Mouse (Mus musculus) bone marrow macrophage, adult 2 months (primary cell): ENCODE measurements at regions not wholly inside any gene's neighbourhood (a gene's known extent, or its start where the extent isn't known, plus 50 kb on each side); places are given as distances from the start of the nearest gene placed in this dataset.
"Not testable (repeated sequence)": the region's sequence is repeated elsewhere in the genome, so short reads cannot be mapped to it uniquely, and the experiment has no call there.

Experiments
- H3K27ac ChIP-seq: 2 replicates; pipeline ENCODE4 v1.5.1; 2012; ENCODE audit warnings: low read depth, low read length; ENCODE audit not compliant: insufficient read depth
- H3K4me1 ChIP-seq: 2 replicates; pipeline ENCODE4 v1.6.1; 2012; ENCODE audit warnings: low read length; ENCODE audit not compliant: control insufficient read depth, insufficient read depth
- H3K4me3 ChIP-seq: 2 replicates; pipeline ENCODE4 v1.5.1; 2012; ENCODE audit warnings: mild to moderate bottlenecking, low read length, moderate library complexity; ENCODE audit not compliant: insufficient read depth
- CTCF ChIP-seq: IDR thresholded peaks from 2 replicates; pipeline ENCODE4 v1.5.1; 2012; ENCODE audit warnings: low read depth, mild to moderate bottlenecking, low read length, moderate library complexity
- POLR2A ChIP-seq: IDR thresholded peaks from 2 replicates; pipeline ENCODE4 v1.6.1; 2012; ENCODE audit warnings: mild to moderate bottlenecking, low read depth, low read length, borderline replicate concordance

- no peaks in the 10 kb centered on the region for H3K4me1 ChIP-seq
- H3K27ac ChIP-seq, result no peak overlapping the region
- H3K4me3 ChIP-seq, result no peak overlapping the region
- TF ChIP-seq CTCF, result no peak
- TF ChIP-seq POLR2A, result no peak
Measured at GRCm38 (mm10) chr9:11373294-11373903, 468.8 kb upstream of the Cntn5 start.

- no peaks in the 10 kb centered on the region for H3K4me1 ChIP-seq
- no peak overlapping the region for H3K4me3 ChIP-seq
- no peak overlapping the region for H3K27ac ChIP-seq
- TF ChIP-seq CTCF (no peak), POLR2A (no peak)
Measured at GRCm38 (mm10) chr9:11368056-11368455, 463.5 kb upstream of the Cntn5 start.

GRCm38 (mm10) chr9:11328900-11329299, 424.3 kb upstream of the Cntn5 start:
- TF ChIP-seq CTCF, result no peak
- TF ChIP-seq POLR2A, result no peak

GRCm38 (mm10) chr9:11317221-11317620, 412.6 kb upstream of the Cntn5 start:
- Histone ChIP-seq H3K4me3 (no peak overlapping the region), H3K27ac (no peak overlapping the region), H3K4me1 (no peaks in the 10 kb centered on the region)
- TF ChIP-seq POLR2A (no peak), CTCF (no peak)

More at GRCm38 (mm10) chr9:11328900-11329299, 424.3 kb upstream of the Cntn5 start:
- Histone ChIP-seq H3K4me1 (peaks cover 9% of the 10 kb centered on the region; the same call in 1 of the 2 replicates), H3K27ac (no peak overlapping the region), H3K4me3 (no peak overlapping the region)

- not testable (repeated sequence) for H3K27ac ChIP-seq, H3K4me1 ChIP-seq, H3K4me3 ChIP-seq
Measured at GRCm38 (mm10) chr9:11297116-11297515, 392.5 kb upstream of the Cntn5 start.

GRCm38 (mm10) chr9:11285135-11285534, 380.6 kb upstream of the Cntn5 start:
- Histone ChIP-seq H3K4me1 (no peaks in the 10 kb centered on the region), H3K27ac (no peak overlapping the region), H3K4me3 (no peak overlapping the region)
- no peak for TF ChIP-seq CTCF
- TF ChIP-seq POLR2A, result no peak

GRCm38 (mm10) chr9:11284549-11284948, 380.0 kb upstream of the Cntn5 start:
- TF ChIP-seq POLR2A (no peak), CTCF (no peak)
- Histone ChIP-seq H3K4me3 (no peak overlapping the region), H3K27ac (no peak overlapping the region), H3K4me1 (no peaks in the 10 kb centered on the region)

GRCm38 (mm10) chr9:11279409-11280127, 375.0 kb upstream of the Cntn5 start:
- no peaks in the 10 kb centered on the region for H3K4me1 ChIP-seq
- H3K4me3 ChIP-seq, result no peak overlapping the region
- H3K27ac ChIP-seq, result no peak overlapping the region
- TF ChIP-seq POLR2A (no peak), CTCF (no peak)

- no peak for TF ChIP-seq CTCF
- TF ChIP-seq POLR2A, result no peak
- Histone ChIP-seq H3K4me1 (no peaks in the 10 kb centered on the region), H3K27ac (no peak overlapping the region), H3K4me3 (no peak overlapping the region)
Measured at GRCm38 (mm10) chr9:11277810-11278209, 373.2 kb upstream of the Cntn5 start.

- H3K4me3 ChIP-seq, result no peak overlapping the region
- no peaks in the 10 kb centered on the region for H3K4me1 ChIP-seq
- TF ChIP-seq CTCF, result no peak
- no peak for TF ChIP-seq POLR2A
- H3K27ac ChIP-seq, result no peak overlapping the region
Measured at GRCm38 (mm10) chr9:11276966-11277365, 372.4 kb upstream of the Cntn5 start.

- Histone ChIP-seq H3K4me1 (no peaks in the 10 kb centered on the region), H3K27ac (no peak overlapping the region), H3K4me3 (no peak overlapping the region)
- TF ChIP-seq CTCF, result no peak
- TF ChIP-seq POLR2A, result no peak
Measured at GRCm38 (mm10) chr9:11256848-11257247, 352.3 kb upstream of the Cntn5 start.

- TF ChIP-seq CTCF (no peak), POLR2A (no peak)
- Histone ChIP-seq H3K4me3 (no peak overlapping the region), H3K27ac (no peak overlapping the region), H3K4me1 (no peaks in the 10 kb centered on the region)
Measured at GRCm38 (mm10) chr9:11206829-11207228, 302.3 kb upstream of the Cntn5 start.
